Mouse (Mus musculus): ENCODE measurements around the gene Agpat3. TPM values are rescaled to one million over a fixed set of nuclear protein-coding genes. Genes with fewer than 3 reads are reported as not detected.

Agpat3 gene
- polyA plus RNA-seq, 1 experiment from 2014 or later, result 277 TPM

DNA sequence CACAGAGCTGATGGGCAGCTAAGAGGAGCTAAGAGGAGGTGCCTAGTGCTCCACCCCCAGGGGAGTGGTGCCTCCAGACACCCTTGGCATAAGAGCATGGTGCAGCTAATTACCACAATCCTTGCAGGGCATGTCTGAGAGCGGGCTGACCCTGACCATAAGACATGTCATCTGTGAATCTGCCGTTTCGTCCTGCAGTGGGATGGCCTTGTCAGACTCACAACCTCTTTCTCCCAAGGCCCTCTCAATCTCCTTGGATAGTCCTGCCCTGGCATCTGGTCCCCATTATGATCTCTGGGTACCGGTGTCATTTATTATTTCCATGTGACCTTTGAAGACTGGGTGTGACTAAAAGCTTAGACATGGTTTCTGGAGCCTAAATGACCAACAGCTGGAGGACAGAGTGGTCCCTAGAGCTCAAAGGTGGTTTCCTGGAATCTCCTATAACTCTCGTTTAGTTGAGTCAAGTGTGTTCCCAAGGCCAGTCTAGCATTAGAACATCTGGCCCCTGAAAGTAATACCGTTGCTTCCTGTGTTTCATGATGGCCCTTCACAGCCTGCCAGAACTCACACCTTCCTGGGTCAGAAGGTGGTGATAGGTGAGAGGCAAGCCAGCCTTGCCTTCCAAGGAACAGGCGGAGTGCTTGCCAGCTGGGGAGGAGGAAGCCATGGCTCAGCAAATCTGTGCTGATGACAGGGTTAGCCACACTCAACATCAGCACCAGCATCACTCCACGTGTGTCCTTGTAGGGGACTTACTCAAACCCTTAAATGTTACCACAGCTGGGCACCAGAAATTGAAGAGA lies 61.4 kb downstream of the Agpat3 start:
- Histone ChIP-seq H3K9me3 (ENCODE audit: control insufficient read depth) (no peaks in the 10 kb centered on the region), H3K4me1 (replicated peaks; ENCODE audit: control insufficient read depth, insufficient read depth, low read length) (no peaks in the 10 kb centered on the region), H3K27me3 (replicated peaks; ENCODE audit: control insufficient read depth, insufficient read depth, low read length) (no peaks in the 10 kb centered on the region), H3K4me3 (ENCODE audit: low read depth, low read length) (no peak overlapping the region), H3K36me3 (ENCODE audit: control insufficient read depth, insufficient read depth) (peaks cover 21% of the 10 kb centered on the region), H3K9ac (ENCODE audit: low read depth, low read length) (no peak overlapping the region), H3K27ac (ENCODE audit: low read depth, low read length) (no peak overlapping the region), H3K4me2 (replicated peaks; ENCODE audit: low read depth) (no peak overlapping the region)
- no peak for TF ChIP-seq CTCF (IDR thresholded peaks at IDR 0.05; ENCODE audit: low read depth)
- no peak for ATAC-seq
- WGBS, result 68% methylated on average over 8 of the region's 8 CpGs

DNA sequence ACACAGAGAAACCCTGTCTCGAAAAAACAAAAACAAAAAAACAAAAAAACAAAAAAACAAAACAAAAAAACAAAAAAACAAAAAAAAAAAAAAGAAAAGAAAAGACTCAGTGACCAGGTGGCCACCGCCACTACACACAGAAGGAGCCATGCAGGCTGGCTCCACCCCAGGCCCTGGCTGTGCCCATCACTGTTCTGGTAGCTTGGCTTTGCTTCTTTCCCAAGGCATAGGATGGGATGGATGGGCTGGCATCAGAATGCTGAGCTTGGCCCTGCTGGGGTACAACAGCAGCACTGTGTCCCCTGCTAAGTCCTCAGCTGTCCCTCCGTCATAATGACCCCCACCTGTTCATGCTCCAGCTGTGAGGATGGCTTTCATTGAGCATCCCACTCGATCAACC lies 63.4 kb downstream of the Agpat3 start:
- Histone ChIP-seq H3K9me3 (ENCODE audit: control insufficient read depth) (no peaks in the 10 kb centered on the region), H3K4me3 (ENCODE audit: low read depth, low read length) (no peak overlapping the region), H3K27me3 (replicated peaks; ENCODE audit: control insufficient read depth, insufficient read depth, low read length) (no peaks in the 10 kb centered on the region), H3K27ac (ENCODE audit: low read depth, low read length) (no peak overlapping the region), H3K4me1 (replicated peaks; ENCODE audit: control insufficient read depth, insufficient read depth, low read length) (no peaks in the 10 kb centered on the region), H3K36me3 (ENCODE audit: control insufficient read depth, insufficient read depth) (peaks cover 41% of the 10 kb centered on the region), H3K4me2 (replicated peaks; ENCODE audit: low read depth) (no peak overlapping the region), H3K9ac (ENCODE audit: low read depth, low read length) (no peak overlapping the region)
- 84% methylated on average over 4 of the region's 4 CpGs for WGBS
- ATAC-seq, result no peak
- TF ChIP-seq CTCF (IDR thresholded peaks at IDR 0.05; ENCODE audit: low read depth), result no peak

DNA sequence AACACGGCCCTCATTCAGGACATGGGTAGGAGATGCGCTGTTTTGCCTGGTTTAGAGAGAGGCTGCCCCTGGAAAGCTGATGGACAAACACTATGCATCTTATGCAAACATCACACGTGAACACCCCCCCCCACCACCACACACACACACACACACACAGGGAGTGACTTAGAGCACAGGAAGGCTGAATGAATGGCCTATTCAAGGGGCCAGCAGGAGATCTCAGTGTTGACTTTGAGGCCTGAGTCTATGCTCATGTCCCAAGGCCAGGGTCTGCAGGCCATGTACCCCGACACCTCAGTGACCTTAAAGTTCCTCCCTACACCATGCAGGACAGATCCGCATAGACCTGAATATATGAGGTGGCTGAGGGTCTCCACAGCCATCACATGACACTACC lies 64.2 kb downstream of the Agpat3 start:
- ATAC-seq, result 0 out of 2 replicates have a peak, but pooled peaks have one; percentile 3
- Histone ChIP-seq H3K4me2 (replicated peaks; ENCODE audit: low read depth) (no peak overlapping the region), H3K4me1 (replicated peaks; ENCODE audit: control insufficient read depth, insufficient read depth, low read length) (no peaks in the 10 kb centered on the region), H3K9ac (ENCODE audit: low read depth, low read length) (no peak overlapping the region), H3K9me3 (ENCODE audit: control insufficient read depth) (no peaks in the 10 kb centered on the region), H3K27ac (ENCODE audit: low read depth, low read length) (no peak overlapping the region), H3K27me3 (replicated peaks; ENCODE audit: control insufficient read depth, insufficient read depth, low read length) (no peaks in the 10 kb centered on the region), H3K36me3 (ENCODE audit: control insufficient read depth, insufficient read depth) (peaks cover 49% of the 10 kb centered on the region), H3K4me3 (ENCODE audit: low read depth, low read length) (no peak overlapping the region)
- TF ChIP-seq CTCF (IDR thresholded peaks at IDR 0.05; ENCODE audit: low read depth), result no peak
- 67% methylated on average over 5 of the region's 5 CpGs for WGBS

DNA sequence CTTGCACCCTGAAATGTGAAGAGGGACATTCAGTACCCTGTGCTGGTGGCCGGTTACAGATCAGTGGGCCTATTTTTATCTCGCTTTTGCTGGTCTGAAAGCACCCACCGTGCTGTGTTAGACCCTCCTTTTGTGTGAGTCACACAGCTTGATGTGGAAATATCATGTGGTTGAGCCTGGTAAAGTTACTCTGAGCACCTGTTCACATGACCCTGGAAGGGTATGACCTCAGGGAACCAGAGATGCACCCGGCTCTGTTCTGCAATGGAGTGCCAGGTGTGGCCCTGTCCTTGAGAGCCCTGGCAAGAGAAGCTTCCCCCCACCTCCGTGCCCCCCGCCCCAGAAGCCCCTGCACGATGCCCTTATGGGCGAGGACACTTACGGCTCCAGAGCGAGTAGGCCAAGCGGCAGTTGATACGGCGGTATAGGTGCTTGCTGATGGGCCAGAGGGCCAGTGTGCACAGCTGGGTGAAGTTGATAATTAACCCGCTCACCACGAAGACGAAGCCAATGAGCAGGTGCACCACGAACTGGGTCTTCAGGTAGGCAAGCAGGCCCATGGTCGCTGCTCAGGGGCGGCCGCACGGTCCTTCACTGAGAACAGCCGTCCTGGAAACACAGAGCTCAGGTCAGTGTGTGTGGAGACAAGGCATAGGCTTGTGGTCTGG lies 64.7 kb downstream of the Agpat3 start:
- no peaks in the 10 kb centered on the region for H3K9me3 ChIP-seq (ENCODE audit: control insufficient read depth)
- H3K27me3 ChIP-seq (replicated peaks; ENCODE audit: control insufficient read depth, insufficient read depth, low read length), result no peaks in the 10 kb centered on the region
- H3K36me3 ChIP-seq (ENCODE audit: control insufficient read depth, insufficient read depth), result peaks cover 54% of the 10 kb centered on the region
- H3K9ac ChIP-seq (ENCODE audit: low read depth, low read length), result no peak overlapping the region
- no peak for TF ChIP-seq CTCF (IDR thresholded peaks at IDR 0.05; ENCODE audit: low read depth)
- H3K4me1 ChIP-seq (replicated peaks; ENCODE audit: control insufficient read depth, insufficient read depth, low read length), result no peaks in the 10 kb centered on the region
- ATAC-seq, result peak; percentile 53
- H3K4me3 ChIP-seq (ENCODE audit: low read depth, low read length), result no peak overlapping the region
- no peak overlapping the region for H3K27ac ChIP-seq (ENCODE audit: low read depth, low read length)
- 51% methylated on average over 22 of the region's 22 CpGs for WGBS
- H3K4me2 ChIP-seq (replicated peaks; ENCODE audit: low read depth), result no peak overlapping the region; the same call in 1 of the 2 replicates

DNA sequence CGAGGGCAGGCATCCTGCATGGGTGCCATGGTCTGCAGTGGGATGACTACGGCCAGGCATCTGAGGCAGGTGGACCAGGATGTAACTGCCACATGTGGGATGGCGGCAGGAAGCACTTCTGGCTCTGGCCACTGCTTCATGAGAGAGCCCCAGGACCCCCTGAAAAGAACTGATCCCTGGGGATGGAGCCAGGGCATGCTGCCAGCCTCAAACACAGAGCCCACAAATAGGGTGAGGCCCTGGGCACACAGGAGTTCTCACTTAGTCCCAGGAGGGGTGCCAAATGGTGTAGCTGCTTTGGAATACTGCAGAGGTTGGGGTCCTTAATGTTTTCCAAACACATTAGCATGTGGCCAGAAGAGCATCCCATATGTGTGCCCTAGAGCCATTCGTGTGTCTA lies 66.3 kb downstream of the Agpat3 start:
- Histone ChIP-seq H3K36me3 (ENCODE audit: control insufficient read depth, insufficient read depth) (peaks cover 70% of the 10 kb centered on the region), H3K4me2 (replicated peaks; ENCODE audit: low read depth) (no peak overlapping the region)

DNA sequence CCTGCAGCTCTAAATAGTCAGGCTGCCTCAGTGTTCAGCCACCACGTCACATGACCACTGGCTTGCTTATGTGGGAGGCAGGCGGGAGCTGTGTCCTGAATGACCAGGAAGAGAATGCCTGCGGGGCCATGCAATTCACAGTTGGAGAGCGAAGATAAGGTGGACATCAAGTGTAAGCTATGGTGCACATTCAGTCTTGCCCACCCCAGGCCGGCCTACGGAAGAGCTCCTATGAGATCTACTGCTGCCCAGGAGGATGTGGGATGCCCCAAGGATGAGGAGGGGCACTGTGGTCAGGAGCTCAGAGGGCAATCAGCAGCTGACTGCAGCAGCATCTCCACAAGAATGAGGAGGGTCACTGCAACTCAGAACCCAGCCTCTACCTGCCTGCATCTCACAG lies 66.9 kb downstream of the Agpat3 start:
- no peak for TF ChIP-seq CTCF (IDR thresholded peaks at IDR 0.05; ENCODE audit: low read depth)
- no peak overlapping the region for H3K4me2 ChIP-seq (replicated peaks; ENCODE audit: low read depth)
- H3K9me3 ChIP-seq (ENCODE audit: control insufficient read depth), result no peaks in the 10 kb centered on the region
- H3K4me3 ChIP-seq (ENCODE audit: low read depth, low read length), result no peak overlapping the region
- H3K4me1 ChIP-seq (replicated peaks; ENCODE audit: control insufficient read depth, insufficient read depth, low read length), result no peaks in the 10 kb centered on the region
- H3K36me3 ChIP-seq (ENCODE audit: control insufficient read depth, insufficient read depth), result peaks cover 76% of the 10 kb centered on the region
- H3K9ac ChIP-seq (ENCODE audit: low read depth, low read length), result no peak overlapping the region
- H3K27ac ChIP-seq (ENCODE audit: low read depth, low read length), result no peak overlapping the region
- no peaks in the 10 kb centered on the region for H3K27me3 ChIP-seq (replicated peaks; ENCODE audit: control insufficient read depth, insufficient read depth, low read length)
- WGBS, result 90% methylated on average over 6 of the region's 6 CpGs
- no peak for ATAC-seq

More for the DNA sequence above, 66.3 kb downstream of the Agpat3 start:
- 91% methylated on average over 4 of the region's 4 CpGs for WGBS
- H3K4me3 ChIP-seq (ENCODE audit: low read depth, low read length), result no peak overlapping the region
- no peaks in the 10 kb centered on the region for H3K27me3 ChIP-seq (replicated peaks; ENCODE audit: control insufficient read depth, insufficient read depth, low read length)
- H3K9me3 ChIP-seq (ENCODE audit: control insufficient read depth), result no peaks in the 10 kb centered on the region
- no peak overlapping the region for H3K9ac ChIP-seq (ENCODE audit: low read depth, low read length)
- H3K27ac ChIP-seq (ENCODE audit: low read depth, low read length), result no peak overlapping the region
- no peaks in the 10 kb centered on the region for H3K4me1 ChIP-seq (replicated peaks; ENCODE audit: control insufficient read depth, insufficient read depth, low read length)
- no peak for TF ChIP-seq CTCF (IDR thresholded peaks at IDR 0.05; ENCODE audit: low read depth)
- ATAC-seq, result no peak

Data from intestine, postnatal 0 days (tissue).